Mouse (Mus musculus) cortical plate, adult 2 months (tissue): ENCODE data around the gene Glt6d1.

ENCODE experiments used
- CTCF ChIP-seq: fragments of 200-500 bp; IDR thresholded peaks from 2 replicates; pipeline ENCODE4 v1.5.1; 2011; ENCODE audit warnings: mild to moderate bottlenecking, control low read depth, low read length; ENCODE audit not compliant: insufficient read depth; ENCODE audit errors: extremely low read depth
- POLR2A ChIP-seq: fragments of 200-500 bp; IDR thresholded peaks from 2 replicates; pipeline ENCODE4 v1.6.1; 2011; ENCODE audit warnings: mild to moderate bottlenecking, low read length, control low read depth; ENCODE audit not compliant: insufficient read depth; ENCODE audit errors: extremely low read depth

GRCm38 (mm10) chr2:25844097-25844496 lies 28.4 kb upstream of the Glt6d1 start:
- no peak for TF ChIP-seq CTCF
- no peak for TF ChIP-seq POLR2A
